Mouse (Mus musculus) stomach, postnatal 0 days (tissue): ENCODE data around the gene Atrip.

Experiments used
- CTCF ChIP-seq: IDR thresholded peaks from 2 replicates; pipeline ENCODE4 v1.5.1; 2016; ENCODE audit warnings: antibody characterized with exemption, low read depth, mild to moderate bottlenecking, moderate library complexity
- EP300 ChIP-seq: optimal IDR thresholded peaks from 2 replicates; pipeline ENCODE3; 2016; ENCODE audit warnings: antibody characterized with exemption

DNA sequence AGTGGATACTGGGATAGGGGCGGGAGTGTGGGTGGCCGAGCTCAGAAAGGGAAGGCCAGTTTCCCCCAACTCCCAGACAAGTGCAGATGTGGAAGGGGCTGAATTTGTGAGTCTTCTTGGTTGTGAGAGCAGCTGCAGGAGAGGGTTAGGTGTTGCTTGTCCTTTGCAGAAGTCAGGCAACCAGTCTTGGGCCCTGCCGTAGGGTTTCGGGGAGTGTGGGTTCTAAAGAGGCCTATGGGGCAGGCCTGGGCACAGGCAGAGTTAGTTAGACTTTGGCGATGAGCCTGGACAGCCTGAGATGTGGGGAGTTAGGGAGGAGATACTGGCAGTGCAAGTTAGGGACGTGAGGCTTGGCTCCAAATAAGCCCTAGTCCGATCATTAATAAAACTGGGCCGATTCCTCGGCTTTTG, 22.3 kb upstream of the Atrip start:
- no peak for TF ChIP-seq CTCF
- no peak for TF ChIP-seq EP300
